Mouse (Mus musculus) MN1 (cell line): ENCODE measurements around the gene Il18rap.
"Not testable (repeated sequence)": the region's sequence is repeated elsewhere in the genome, so short reads cannot be mapped to it uniquely, and the experiment has no call there.

ENCODE experiments used
- DNase-seq: peaks from one replicate; pipeline ENCODE4 v3.0.0-alpha.2; 2016; ENCODE audit warnings: low spot score

Il18rap gene

GRCm38 (mm10) chr1:40546645-40547044 is 31.5 kb downstream of the Il18rap start:
- no peak for DNase-seq

GRCm38 (mm10) chr1:40547064-40547572 is 32.0 kb downstream of the Il18rap start:
- DNase-seq = no peak

- DNase-seq = no peak
These were observed 32.6 kb downstream of the Il18rap start for GRCm38 (mm10) chr1:40547762-40548161.

GRCm38 (mm10) chr1:40569374-40569773 is 54.2 kb downstream of the Il18rap start:
- no peak for DNase-seq

GRCm38 (mm10) chr1:40579784-40580183 is 64.6 kb downstream of the Il18rap start, which contains the start of gene Slc9a4:
Gene Slc9a4 (plus strand): TSS chr1:40580081.
- no peak for DNase-seq

- DNase-seq = no peak
These were observed 65.1 kb downstream of the Il18rap start for GRCm38 (mm10) chr1:40580269-40580668.

GRCm38 (mm10) chr1:40586776-40587175 is 71.6 kb downstream of the Il18rap start:
- DNase-seq = no peak

GRCm38 (mm10) chr1:40590931-40591330 is 75.8 kb downstream of the Il18rap start:
- no peak for DNase-seq

GRCm38 (mm10) chr1:40597822-40598221 is 82.7 kb downstream of the Il18rap start:
- no peak for DNase-seq

- DNase-seq = not testable (repeated sequence)
These were observed 84.5 kb downstream of the Il18rap start for GRCm38 (mm10) chr1:40599661-40600060.

GRCm38 (mm10) chr1:40600394-40601327 is 85.5 kb downstream of the Il18rap start:
- DNase-seq = no peak
